Mouse (Mus musculus) 3134 (cell line): ENCODE data around the gene Fndc3b.
A peak's percentile ranks its signal among the peaks of the same experiment; 100 is the strongest.

Source experiments
- DNase-seq: peaks from one replicate; pipeline ENCODE4 v3.0.0-alpha.2; 2011; ENCODE audit warnings: low spot score; ENCODE audit not compliant: insufficient read length; ENCODE audit errors: extremely low read depth

Fndc3b gene

GRCm38 (mm10) chr3:27710648-27711428 lies at the start of gene Fndc3b:
Gene Fndc3b (minus strand): TSS chr3:27711307.
- peak; percentile 86 for DNase-seq

DNA sequence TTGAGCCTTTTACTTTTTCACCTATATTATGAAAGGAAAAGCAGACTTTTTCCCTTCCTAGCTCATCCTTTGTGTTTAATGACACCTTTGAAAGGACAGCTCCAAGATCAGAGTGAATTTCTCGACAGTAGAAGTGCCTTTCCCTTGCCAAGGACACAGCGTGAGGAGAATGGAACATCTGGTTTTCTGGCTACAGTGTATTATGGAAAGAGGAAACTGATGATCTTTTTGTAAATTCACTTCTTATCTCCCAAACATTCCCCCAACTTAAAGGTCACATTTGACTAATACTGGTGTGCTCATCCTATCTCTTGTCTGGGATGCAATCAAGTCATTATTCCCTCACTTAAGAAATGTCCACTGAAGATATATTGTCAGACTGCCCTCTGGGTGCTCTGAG lies 49.2 kb upstream of the Fndc3b start:
- no peak for DNase-seq

GRCm38 (mm10) chr3:27758976-27759375 lies 47.9 kb upstream of the Fndc3b start:
- no peak for DNase-seq

DNA sequence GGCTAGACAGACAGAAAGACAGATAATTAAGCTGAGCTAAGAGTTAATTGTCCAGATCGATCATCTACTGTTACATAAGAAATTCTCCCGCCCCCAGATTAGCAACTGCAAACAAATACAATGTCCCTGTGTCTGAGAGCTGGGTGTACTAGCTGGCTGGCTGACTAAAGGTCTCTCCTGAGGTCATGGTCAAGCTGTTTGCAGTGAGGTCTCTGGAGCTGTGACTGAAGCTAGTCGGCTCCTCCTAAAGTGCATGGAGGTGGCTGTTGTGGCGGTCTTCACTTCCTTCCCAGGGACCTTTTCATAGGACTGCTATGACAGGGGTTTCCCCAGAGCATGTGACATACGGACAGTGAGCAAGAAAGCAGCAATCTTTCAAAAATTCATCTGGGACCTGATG lies 40.5 kb upstream of the Fndc3b start:
- DNase-seq: no peak

- no peak for DNase-seq
Measured at GRCm38 (mm10) chr3:27751156-27751555, 40.0 kb upstream of the Fndc3b start.

DNA sequence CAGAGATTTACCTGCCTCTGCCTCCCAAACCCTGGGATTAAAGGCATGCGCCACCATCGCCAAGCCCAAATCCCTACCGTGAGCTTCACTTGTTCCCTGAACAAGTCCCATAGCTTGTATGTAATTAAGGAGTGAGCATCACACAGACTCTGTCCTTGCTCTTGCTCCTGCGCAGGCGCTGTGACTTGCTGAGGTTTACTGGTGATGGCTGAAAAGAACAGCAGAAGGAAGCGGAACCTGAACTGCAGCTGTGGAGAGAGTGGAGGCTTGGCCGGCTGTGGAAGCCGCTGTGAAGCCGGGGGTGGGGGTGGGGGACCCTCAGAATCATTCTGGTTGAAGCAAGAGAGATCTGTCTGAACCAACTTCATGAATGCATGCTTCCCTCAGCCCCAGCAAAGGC lies 34.5 kb upstream of the Fndc3b start:
- DNase-seq: no peak

GRCm38 (mm10) chr3:27744754-27745153 lies 33.6 kb upstream of the Fndc3b start:
- no peak for DNase-seq

GRCm38 (mm10) chr3:27743271-27744145 lies 32.4 kb upstream of the Fndc3b start:
- no peak for DNase-seq

DNA sequence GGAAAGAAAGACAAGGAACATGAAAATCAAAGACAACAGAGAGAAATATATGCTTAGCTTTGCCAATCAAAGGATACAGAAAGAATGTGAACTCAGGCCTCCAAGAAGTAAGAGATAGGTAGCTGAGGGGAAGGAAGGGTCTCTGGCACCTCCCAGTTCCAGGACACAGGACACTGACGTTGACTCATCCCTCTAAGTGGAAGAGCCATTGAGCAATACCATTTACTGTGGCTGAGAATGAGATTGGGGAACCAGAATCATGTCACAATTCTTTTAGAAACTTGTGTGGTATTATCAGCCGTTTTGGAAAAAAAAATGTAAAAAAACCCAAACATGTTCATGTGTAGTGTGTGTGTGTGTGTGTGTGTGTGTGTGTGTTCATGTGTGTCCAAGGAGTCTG lies 31.0 kb upstream of the Fndc3b start:
- DNase-seq: peak; percentile 10

DNA sequence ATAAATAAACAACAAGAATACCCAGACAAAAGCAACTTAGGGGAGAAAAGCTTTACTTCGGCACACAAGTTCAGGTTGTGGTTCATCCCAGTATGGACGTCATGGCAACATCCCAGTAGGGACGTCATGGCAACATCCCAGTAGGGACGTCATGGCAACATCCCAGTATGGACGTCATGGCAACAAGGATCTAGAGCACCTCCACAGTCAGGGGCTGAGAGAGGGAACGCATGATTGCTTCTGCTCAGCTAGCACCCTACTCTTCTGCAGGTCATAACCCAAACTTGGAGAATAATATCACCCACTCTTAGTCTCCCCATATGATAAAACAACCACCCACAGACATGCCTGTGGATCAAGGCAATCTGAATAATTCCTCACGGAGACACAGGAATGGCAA lies 29.0 kb upstream of the Fndc3b start:
- no peak for DNase-seq

GRCm38 (mm10) chr3:27736180-27736579 lies 25.1 kb upstream of the Fndc3b start:
- no peak for DNase-seq

DNA sequence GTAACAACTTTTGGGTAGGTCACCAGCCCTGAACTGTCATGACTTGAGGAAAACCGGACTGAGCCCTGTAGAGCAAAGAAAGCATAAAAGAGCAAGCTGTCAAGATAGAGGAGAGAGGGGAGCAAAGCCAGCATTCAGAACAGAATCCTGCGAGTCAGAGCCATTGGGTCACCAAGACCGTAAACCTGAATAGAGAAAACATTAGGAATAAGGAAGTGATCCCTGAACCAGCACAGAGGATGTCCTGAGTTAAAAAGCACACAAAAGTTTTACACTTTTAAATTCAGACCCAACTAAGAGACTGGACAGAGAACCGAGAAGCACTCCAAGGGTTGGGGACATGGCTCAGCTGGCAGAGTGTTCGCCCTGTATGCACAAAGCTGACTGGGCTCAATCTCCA lies 24.0 kb upstream of the Fndc3b start:
- no peak for DNase-seq

DNA sequence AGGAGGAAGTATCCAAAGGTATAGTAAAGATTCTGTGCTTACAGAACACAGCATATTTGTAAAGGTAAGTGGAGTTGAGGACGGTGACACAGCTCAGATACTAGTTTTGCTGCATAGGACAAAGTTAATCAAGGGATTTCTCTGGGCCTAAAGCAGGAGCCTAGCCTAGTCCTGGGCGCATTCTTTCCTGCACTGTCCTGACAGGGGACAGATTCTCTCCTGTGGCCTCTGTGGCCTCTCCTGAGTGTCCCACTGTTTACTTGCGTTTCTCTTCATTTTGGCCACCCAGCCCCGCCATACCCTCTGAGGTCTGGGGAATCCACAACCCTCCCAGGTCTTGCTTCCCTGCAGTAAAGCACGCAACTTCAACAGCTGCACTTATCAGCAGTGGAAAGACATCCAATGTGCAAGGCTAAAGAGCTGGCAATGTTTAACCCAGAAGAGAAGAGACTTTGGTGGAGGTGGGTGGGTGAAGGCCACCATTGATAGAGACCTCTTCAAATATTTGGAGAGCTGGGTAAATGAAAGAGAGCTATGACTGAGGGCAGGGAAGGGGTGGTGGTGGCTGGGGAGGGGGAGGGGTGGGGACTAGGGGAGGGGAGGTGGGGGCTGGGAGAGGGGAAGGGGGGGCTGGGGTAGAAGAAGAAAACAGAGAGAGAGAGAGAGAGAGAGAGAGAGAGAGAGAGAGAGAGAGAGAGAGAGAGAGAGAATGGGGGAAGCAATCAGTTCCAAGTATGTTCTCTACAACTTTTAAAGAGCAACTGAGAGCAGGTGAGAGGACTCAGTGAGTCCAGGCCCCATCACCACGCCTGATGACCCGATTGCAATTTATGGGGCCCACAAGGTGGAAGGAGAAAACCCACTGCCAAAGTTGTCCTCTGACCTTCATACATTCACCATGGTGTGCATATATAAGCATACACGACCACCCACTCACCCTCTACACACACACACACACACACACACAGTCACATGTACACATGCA lies 18.0 kb upstream of the Fndc3b start:
- DNase-seq: no peak

DNA sequence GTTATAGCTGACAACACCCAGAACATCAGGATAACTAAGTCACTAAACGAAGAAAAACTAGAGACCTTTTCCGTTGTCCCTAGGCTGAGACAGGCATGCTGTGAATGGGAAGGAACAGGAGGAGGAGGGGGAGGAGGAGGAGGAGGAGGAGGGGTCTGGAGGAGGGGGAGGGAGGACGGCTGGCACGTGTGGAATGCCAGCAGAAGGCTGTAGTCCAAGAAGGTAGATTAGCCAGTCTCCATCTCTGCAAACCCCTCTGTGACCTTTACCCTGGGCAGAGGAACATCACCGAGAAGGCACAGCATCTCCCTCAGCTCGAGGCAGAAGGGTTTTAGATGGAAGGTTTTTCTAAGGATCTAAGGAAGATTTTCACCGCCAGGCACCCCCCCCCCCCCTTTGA lies 17.1 kb upstream of the Fndc3b start:
- no peak for DNase-seq

GRCm38 (mm10) chr3:27725752-27726151 lies 14.6 kb upstream of the Fndc3b start:
- DNase-seq: no peak

GRCm38 (mm10) chr3:27724208-27724607 lies 13.1 kb upstream of the Fndc3b start:
- DNase-seq: no peak

GRCm38 (mm10) chr3:27718829-27719365 lies 7.8 kb upstream of the Fndc3b start:
- no peak for DNase-seq

GRCm38 (mm10) chr3:27713971-27714370 lies 2.9 kb upstream of the Fndc3b start:
- no peak for DNase-seq

GRCm38 (mm10) chr3:27712421-27712820 lies 1.3 kb upstream of the Fndc3b start:
- DNase-seq: no peak

DNA sequence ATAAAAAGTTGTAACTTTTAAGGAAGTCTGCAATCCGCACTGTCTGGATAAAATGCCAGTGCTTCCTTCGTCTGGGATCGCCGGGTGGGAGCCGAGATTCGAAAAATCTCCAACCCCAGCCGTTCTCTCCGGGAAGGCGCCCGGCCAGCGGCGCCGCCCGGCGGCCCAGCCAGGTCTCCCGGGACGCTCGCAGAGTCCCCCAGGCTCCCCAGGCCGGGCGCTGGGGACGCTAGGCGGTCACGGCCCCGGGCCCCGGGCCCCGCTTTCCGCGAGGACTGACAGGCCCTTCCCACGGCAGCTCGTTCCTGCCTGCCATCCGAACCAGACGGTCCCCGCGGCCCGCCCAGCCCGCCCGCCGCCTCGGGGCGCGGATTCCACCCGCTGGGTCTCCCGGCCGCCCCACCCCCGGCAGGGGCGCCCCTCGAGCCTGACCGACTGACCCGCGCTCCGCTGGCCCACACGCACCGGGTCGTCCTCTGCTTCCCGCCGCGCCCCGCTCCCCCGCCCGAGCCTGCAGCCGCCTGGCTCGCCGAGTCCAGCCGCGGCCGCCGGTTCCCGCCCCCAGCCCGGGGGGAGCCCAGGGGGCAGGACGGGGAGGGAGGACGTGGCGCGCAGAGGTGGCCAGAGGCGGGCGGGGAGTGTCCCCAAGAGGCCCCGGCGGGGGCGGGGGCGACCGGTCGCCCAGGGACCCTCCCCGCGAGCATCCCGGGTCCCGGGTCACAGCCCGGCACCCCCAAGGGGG lies 1.0 kb downstream of the Fndc3b start:
- DNase-seq: peak; percentile 82
